Mouse (Mus musculus) heart, embryonic 14.5 days (tissue): Measurements from ENCODE around the gene Anapc13. TPM values are rescaled to one million over a fixed set of nuclear protein-coding genes. Genes with fewer than 3 reads are reported as not detected.

Experiments
- ATAC-seq: fragments of 200-750 bp; cut with Nextera tagmentation; 2 replicates; pipeline ENCODE4 v1.8.0; 2017; ENCODE audit warnings: low read depth, moderate TSS enrichment; ENCODE audit not compliant: insufficient number of reproducible peaks, insufficient read depth, low FRiP score
- H3K27ac ChIP-seq, 2 experiments: fragments of 200-500 bp in 1 of 2; fragments of 300-500 bp in 1 of 2; sonication (generic) in 1 of 2; replicated peaks in 1 of 2; 2 replicates each; pipeline ENCODE4 v1.5.1; 2012 to 2014; ENCODE audit warnings: low read depth in 2 of 2, low read length in 2 of 2, control low read depth in 1 of 2, mild to moderate bottlenecking in 1 of 2, mixed read lengths in 1 of 2; ENCODE audit not compliant: control insufficient read depth in 1 of 2, insufficient read depth in 1 of 2
- H3K27me3 ChIP-seq: fragments of 300-500 bp; sonication (generic); 2 replicates; pipeline ENCODE4 v1.6.1; 2014; ENCODE audit warnings: mild to moderate bottlenecking, low read length, control low read depth; ENCODE audit not compliant: control insufficient read depth, insufficient read depth
- H3K36me3 ChIP-seq: fragments of 300-500 bp; sonication (generic); 2 replicates; pipeline ENCODE4 v1.6.1; 2014; ENCODE audit warnings: mild to moderate bottlenecking, control low read depth, low read length, mixed read lengths; ENCODE audit not compliant: control insufficient read depth, insufficient read depth
- H3K4me1 ChIP-seq, 2 experiments: fragments of 200-500 bp in 1 of 2; fragments of 300-500 bp in 1 of 2; sonication (generic) in 1 of 2; 2 replicates each; pipeline ENCODE4 v1.6.1; 2012 to 2014; ENCODE audit warnings: low read length in 2 of 2, control low read depth in 1 of 2, mixed read lengths in 1 of 2; ENCODE audit not compliant: control insufficient read depth in 2 of 2, insufficient read depth in 2 of 2
- H3K4me2 ChIP-seq: fragments of 300-500 bp; sonication (generic); 2 replicates; pipeline ENCODE4 v1.6.1; 2014; ENCODE audit warnings: mild to moderate bottlenecking, low read length
- H3K4me3 ChIP-seq, 2 experiments: fragments of 200-500 bp in 1 of 2; fragments of 300-500 bp in 1 of 2; sonication (generic) in 1 of 2; 2 replicates each; pipeline ENCODE4 v1.5.1; 2012 to 2014; ENCODE audit warnings: low read length in 2 of 2, mild to moderate bottlenecking in 2 of 2, control low read depth in 1 of 2, low read depth in 1 of 2, moderate library complexity in 1 of 2; ENCODE audit not compliant: control insufficient read depth in 1 of 2, insufficient read depth in 1 of 2
- H3K9ac ChIP-seq: fragments of 300-500 bp; sonication (generic); 2 replicates; pipeline ENCODE4 v1.6.1; 2014; ENCODE audit warnings: mild to moderate bottlenecking, low read length
- H3K9me3 ChIP-seq: fragments of 300-500 bp; sonication (generic); 2 replicates; pipeline ENCODE4 v1.6.1; 2016; ENCODE audit warnings: low read length, control low read depth; ENCODE audit not compliant: control insufficient read depth
- WGBS: fragments of 180-500 bp; shearing (Covaris S2); extraction: QIAGEN DNeasy Blood & Tissue Kit; methylation state at CpG from one replicate; pipeline ENCODE4 v1.1.7; 2014; 5-methylcytosine and 5-hydroxymethylcytosine counted together
- polyA plus RNA-seq: library from polyadenylated mRNA; unstranded; fragments of >200 nt; fragmentation: Nextera tagmentation; extraction: Ambion mirVana; gene quantifications from 2 replicates; pipeline ENCODE4 v1.2.1, GENCODE M21; 2014

Anapc13 gene
- polyA plus RNA-seq: 294 and 328 TPM in 2 replicates

GRCm38 (mm10) chr9:102625983-102626838 lies at the start of gene Anapc13, which contains the start of gene Cep63:
Gene Anapc13, plus strand, starts transcription at chr9:102626296.
Gene Cep63, minus strand, starts transcription at chr9:102626534.
- ATAC-seq: peak; percentile 93
- Histone ChIP-seq H3K27me3 (no peaks in the 10 kb centered on the region), H3K4me2 (peak within 1 kb of the TSS; percentile 78), H3K4me3 (peak within 1 kb of the TSS; percentile 71 to 91), H3K27ac (peak within 1 kb of the TSS; percentile 92 to 97), H3K4me1 (peaks cover 3 to 12% of the 10 kb centered on the region in 2 experiments), H3K36me3 (peaks cover 16% of the 10 kb centered on the region), H3K9me3 (no peaks in the 10 kb centered on the region), H3K9ac (peak within 1 kb of the TSS; percentile 99)
- under 1% methylated on average over 84 of the region's 84 CpGs for WGBS

GRCm38 (mm10) chr9:102577480-102577879 lies 48.6 kb upstream of the Anapc13 start:
- Histone ChIP-seq H3K9me3 (no peaks in the 10 kb centered on the region), H3K4me1 (peaks cover 0 to 2% of the 10 kb centered on the region in 2 experiments; a peak in 1 of 4 replicates), H3K27me3 (no peaks in the 10 kb centered on the region), H3K36me3 (no peaks in the 10 kb centered on the region), H3K4me2 (no peak overlapping the region), H3K9ac (no peak overlapping the region), H3K4me3 (no peak overlapping the region), H3K27ac (peak overlapping the region; percentile 55 to 77)
- ATAC-seq: no peak
- 60% methylated on average over 5 of the region's 5 CpGs for WGBS

- ATAC-seq: no peak
- no peaks in the 10 kb centered on the region for H3K27me3 ChIP-seq
- H3K9me3 ChIP-seq: no peaks in the 10 kb centered on the region
- H3K9ac ChIP-seq: no peak overlapping the region
- peaks cover 0 to 2% of the 10 kb centered on the region in 2 experiments; a peak in 1 of 4 replicates for H3K4me1 ChIP-seq
- no peak overlapping the region for H3K4me2 ChIP-seq
- WGBS: 68% methylated on average over 12 of the region's 12 CpGs
- H3K4me3 ChIP-seq: no peak overlapping the region
- peaks cover 32% of the 10 kb centered on the region for H3K36me3 ChIP-seq
- H3K27ac ChIP-seq: no peak overlapping the region
Observed at GRCm38 (mm10) chr9:102581921-102582469, 44.1 kb upstream of the Anapc13 start.

GRCm38 (mm10) chr9:102587347-102587746 lies 38.7 kb upstream of the Anapc13 start:
- Histone ChIP-seq H3K27me3 (no peaks in the 10 kb centered on the region), H3K9me3 (no peaks in the 10 kb centered on the region), H3K4me3 (no peak overlapping the region), H3K27ac (no peak overlapping the region), H3K36me3 (peaks cover 60% of the 10 kb centered on the region), H3K4me1 (no peaks in the 10 kb centered on the region), H3K9ac (no peak overlapping the region), H3K4me2 (no peak overlapping the region)
- no peak for ATAC-seq
- WGBS: 85% methylated on average over 5 of the region's 5 CpGs

DNA sequence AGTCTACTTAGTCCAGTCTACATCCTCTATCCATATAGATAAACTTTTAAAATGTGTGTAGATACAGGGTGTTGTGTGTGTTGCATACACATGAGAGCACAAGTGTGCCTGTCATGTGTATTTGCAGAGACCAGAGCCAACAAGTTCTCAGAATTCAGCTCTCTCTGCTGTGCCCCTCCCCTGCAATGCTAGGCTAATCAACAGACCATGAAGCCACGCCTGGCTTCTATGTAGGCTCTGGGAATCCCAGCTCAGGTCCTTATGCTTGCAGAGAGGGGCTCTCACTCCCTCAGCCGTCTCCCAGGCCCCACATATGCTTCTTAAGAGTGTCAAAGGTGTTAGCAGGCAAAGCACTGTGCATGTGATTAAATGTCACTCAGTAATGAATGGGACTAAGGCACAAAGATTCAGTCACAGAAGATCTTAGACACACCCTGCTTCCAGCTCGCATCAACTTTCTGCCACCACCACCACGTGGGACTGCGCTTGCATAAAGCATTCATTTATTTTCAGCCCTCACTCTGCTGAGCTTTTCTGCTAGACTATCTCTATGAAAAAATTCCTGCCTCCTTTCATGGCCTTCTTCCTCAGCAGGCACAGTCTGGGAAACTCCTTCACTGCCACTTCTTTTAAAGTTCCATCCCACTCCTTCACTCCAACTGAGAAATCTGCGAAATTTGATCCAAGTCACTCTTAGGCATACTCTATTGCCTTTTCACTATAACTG lies 31.3 kb upstream of the Anapc13 start:
- Histone ChIP-seq H3K4me2 (no peak overlapping the region), H3K27ac (no peak overlapping the region), H3K27me3 (no peaks in the 10 kb centered on the region), H3K9me3 (no peaks in the 10 kb centered on the region), H3K36me3 (peaks cover 63% of the 10 kb centered on the region), H3K9ac (no peak overlapping the region), H3K4me3 (no peak overlapping the region), H3K4me1 (no peaks in the 10 kb centered on the region)
- 63% methylated on average over 6 of the region's 6 CpGs for WGBS
- no peak for ATAC-seq

DNA sequence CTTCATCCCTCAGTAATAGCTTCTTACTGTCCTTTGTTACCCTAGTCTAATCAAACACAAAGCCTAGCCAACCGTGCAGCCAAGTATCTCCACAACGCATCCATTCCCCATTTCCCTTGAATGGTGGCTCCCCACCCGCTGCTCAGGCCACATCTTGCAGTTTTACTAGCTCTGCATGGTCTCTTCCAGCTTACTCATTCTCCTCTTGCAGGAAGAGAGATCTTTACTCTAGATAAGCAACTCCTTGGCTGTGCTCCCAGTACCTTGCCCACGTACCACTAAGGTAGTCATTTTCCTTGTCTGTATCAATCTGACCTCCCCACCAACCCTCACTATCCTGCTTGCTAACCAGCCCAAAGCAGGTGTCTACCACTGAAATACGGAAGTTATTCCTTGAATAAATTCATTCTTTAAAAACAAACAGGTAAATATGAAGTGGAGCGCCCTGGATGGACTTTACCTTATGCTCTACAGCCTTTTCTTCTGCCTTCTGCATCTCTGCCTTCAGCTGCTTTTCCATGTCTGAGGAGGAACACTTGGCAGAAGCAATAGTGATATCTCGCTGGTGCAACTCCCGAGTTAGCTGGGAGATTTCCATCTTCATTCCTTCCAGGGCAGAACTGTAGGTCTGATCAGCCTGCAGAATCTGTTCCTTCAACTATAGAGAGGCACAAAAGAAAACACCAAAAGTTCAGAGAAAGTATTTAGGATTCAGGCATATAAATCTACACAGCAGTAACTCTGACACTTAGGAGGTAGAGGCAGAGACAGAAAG lies 30.2 kb upstream of the Anapc13 start:
- Histone ChIP-seq H3K4me2 (no peak overlapping the region), H3K9ac (no peak overlapping the region), H3K27ac (no peak overlapping the region), H3K4me1 (no peaks in the 10 kb centered on the region), H3K27me3 (no peaks in the 10 kb centered on the region), H3K9me3 (no peaks in the 10 kb centered on the region), H3K4me3 (no peak overlapping the region), H3K36me3 (peaks cover 69% of the 10 kb centered on the region)
- WGBS: 82% methylated on average over 8 of the region's 8 CpGs
- no peak for ATAC-seq

DNA sequence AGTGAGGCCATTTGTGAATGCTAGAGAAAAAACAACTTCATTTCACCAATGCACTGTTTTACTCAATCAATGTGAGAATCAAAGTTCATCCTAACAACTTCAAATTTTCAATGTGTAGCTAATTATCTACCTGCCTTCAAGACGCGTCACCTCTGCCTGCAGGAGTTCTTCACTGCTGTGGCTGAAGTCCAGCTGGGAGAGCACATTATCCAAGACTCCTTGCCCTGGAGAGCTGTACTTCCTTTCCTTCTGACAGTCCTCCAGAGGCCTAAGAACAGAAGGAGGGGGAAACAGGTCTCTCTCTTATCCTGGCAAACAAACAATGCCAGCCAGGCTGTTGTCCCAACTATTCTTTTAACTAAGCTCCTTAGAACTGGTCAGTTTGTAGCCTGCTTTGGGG lies 24.9 kb upstream of the Anapc13 start:
- Histone ChIP-seq H3K27me3 (no peaks in the 10 kb centered on the region), H3K9ac (no peak overlapping the region), H3K9me3 (no peaks in the 10 kb centered on the region), H3K27ac (peak overlapping the region in 1 of 2 experiments; percentile 39; a peak in 1 of 4 replicates), H3K4me2 (no peak overlapping the region), H3K4me1 (no peaks in the 10 kb centered on the region), H3K4me3 (no peak overlapping the region), H3K36me3 (peaks cover 52% of the 10 kb centered on the region)
- ATAC-seq: no peak
- 84% methylated on average over 2 of the region's 2 CpGs for WGBS
